Mouse (Mus musculus): ENCODE measurements at regions not wholly inside any gene's neighbourhood (a gene's known extent, or its start where the extent isn't known, plus 50 kb on each side); places are given as distances from the start of the nearest gene placed in this dataset.

GRCm38 (mm10) chr8:90762390-90762789, 54.8 kb downstream of the Gm19935 start:
- in situ Hi-C loops (cut with MboI, MseI), result no loop called here

- in situ Hi-C loops (cut with MboI, MseI), result no loop called here
Measured at GRCm38 (mm10) chr8:90761947-90762346, 55.2 kb downstream of the Gm19935 start.

- in situ Hi-C loops (cut with MboI, MseI), result no loop called here
Measured at GRCm38 (mm10) chr8:90761446-90761845, 55.7 kb downstream of the Gm19935 start.

GRCm38 (mm10) chr8:90759531-90759930, 57.7 kb downstream of the Gm19935 start:
- in situ Hi-C loops (cut with MboI, MseI), result no loop called here

- in situ Hi-C loops (cut with MboI, MseI), result no loop called here
Measured at GRCm38 (mm10) chr8:90755020-90755419, 62.2 kb downstream of the Gm19935 start.

- in situ Hi-C loops (cut with MboI, MseI), result loop anchor here (25.0 kb wide), 1 partner anchor 1819 kb away; no protein-coding TSS in a partner anchor
Measured at GRCm38 (mm10) chr8:90743546-90743945, 73.6 kb downstream of the Gm19935 start.

GRCm38 (mm10) chr8:90740963-90741733, 76.0 kb downstream of the Gm19935 start:
- in situ Hi-C loops (cut with MboI, MseI), result loop anchor here (25.0 kb wide), 1 partner anchor 1821 kb away; no protein-coding TSS in a partner anchor

- in situ Hi-C loops (cut with MboI, MseI), result loop anchor here (25.0 kb wide), 1 partner anchor 1822 kb away; no protein-coding TSS in a partner anchor
Measured at GRCm38 (mm10) chr8:90740302-90740962, 76.8 kb downstream of the Gm19935 start.

- in situ Hi-C loops (cut with MboI, MseI), result loop anchor here (25.0 kb wide), 1 partner anchor 1834 kb away; no protein-coding TSS in a partner anchor
Measured at GRCm38 (mm10) chr8:90728011-90728410, 89.2 kb downstream of the Gm19935 start.

GRCm38 (mm10) chr8:90725188-90725587, 92.0 kb downstream of the Gm19935 start:
- in situ Hi-C loops (cut with MboI, MseI), result loop anchor here (25.0 kb wide), 1 partner anchor 1837 kb away; no protein-coding TSS in a partner anchor

GRCm38 (mm10) chr8:90716436-90716835, 100.8 kb downstream of the Gm19935 start:
- in situ Hi-C loops (cut with MboI, MseI), result no loop called here

- in situ Hi-C loops (cut with MboI, MseI), result loop anchor here (10.0 kb wide), 1 partner anchor 704 kb away; no protein-coding TSS in a partner anchor
Measured at GRCm38 (mm10) chr8:90708524-90708923, 108.7 kb downstream of the Gm19935 start.

GRCm38 (mm10) chr8:90692516-90692915, 124.7 kb downstream of the Gm19935 start:
- in situ Hi-C loops (cut with MboI, MseI), result no loop called here

GRCm38 (mm10) chr8:90685076-90685475, 132.1 kb downstream of the Gm19935 start:
- in situ Hi-C loops (cut with MboI, MseI), result no loop called here

GRCm38 (mm10) chr8:90670471-90671057, 146.6 kb downstream of the Gm19935 start:
- in situ Hi-C loops (cut with MboI, MseI), result no loop called here

GRCm38 (mm10) chr8:90669396-90669795, 147.8 kb downstream of the Gm19935 start:
- in situ Hi-C loops (cut with MboI, MseI), result no loop called here

GRCm38 (mm10) chr8:90659066-90659465, 158.1 kb downstream of the Gm19935 start:
- in situ Hi-C loops (cut with MboI, MseI), result no loop called here

GRCm38 (mm10) chr8:90657641-90658051, 159.5 kb downstream of the Gm19935 start:
- in situ Hi-C loops (cut with MboI, MseI), result no loop called here

- in situ Hi-C loops (cut with MboI, MseI), result no loop called here
Measured at GRCm38 (mm10) chr8:90657116-90657515, 160.1 kb downstream of the Gm19935 start.

- in situ Hi-C loops (cut with MboI, MseI), result no loop called here
Measured at GRCm38 (mm10) chr8:90656436-90657090, 160.6 kb downstream of the Gm19935 start.

GRCm38 (mm10) chr8:90654786-90655185, 162.4 kb downstream of the Gm19935 start:
- in situ Hi-C loops (cut with MboI, MseI), result no loop called here

- in situ Hi-C loops (cut with MboI, MseI), result no loop called here
Measured at GRCm38 (mm10) chr8:90642392-90642791, 174.8 kb downstream of the Gm19935 start.
